Mouse (Mus musculus) thymus, adult 2 months (tissue): ENCODE measurements around the gene Ccdc114. TPM values are rescaled to one million over a fixed set of nuclear protein-coding genes. Genes with fewer than 3 reads are reported as not detected.
"Not testable (repeated sequence)": the region's sequence is repeated elsewhere in the genome, so short reads cannot be mapped to it uniquely, and the experiment has no call there.

ENCODE experiments used
- DNase-seq: peaks from one replicate; pipeline ENCODE4 v3.0.0; 2021
- H3K27ac ChIP-seq: fragments of 200-500 bp; 2 replicates; pipeline ENCODE4 v1.5.1; 2012; ENCODE audit warnings: low read length, control low read depth; ENCODE audit not compliant: control insufficient read depth, insufficient read depth
- H3K27me3 ChIP-seq: fragments of 200-500 bp; 2 replicates; pipeline ENCODE4 v1.6.1; 2012; ENCODE audit warnings: mild to moderate bottlenecking, low read length, moderate library complexity, mixed read lengths; ENCODE audit not compliant: control insufficient read depth, insufficient read depth
- H3K36me3 ChIP-seq: fragments of 200-500 bp; 2 replicates; pipeline ENCODE4 v1.6.1; 2012; ENCODE audit warnings: mild to moderate bottlenecking, low read length, moderate library complexity; ENCODE audit not compliant: control insufficient read depth, insufficient read depth
- H3K4me1 ChIP-seq: fragments of 200-500 bp; replicated peaks from 2 replicates; pipeline ENCODE4 v1.6.1; 2012; ENCODE audit warnings: low read length; ENCODE audit not compliant: control insufficient read depth, insufficient read depth
- H3K4me3 ChIP-seq: fragments of 200-500 bp; 2 replicates; pipeline ENCODE4 v1.5.1; 2012; ENCODE audit warnings: mild to moderate bottlenecking, low read length, control low read depth, moderate library complexity; ENCODE audit not compliant: control insufficient read depth, insufficient read depth
- CTCF ChIP-seq: fragments of 200-500 bp; IDR thresholded peaks from 2 replicates; pipeline ENCODE4 v1.5.1; 2012; ENCODE audit warnings: mild to moderate bottlenecking, control low read depth, low read length, moderate library complexity, borderline replicate concordance; ENCODE audit not compliant: control insufficient read depth, poor library complexity, insufficient read depth; ENCODE audit errors: extremely low read depth
- POLR2A ChIP-seq: fragments of 200-500 bp; IDR thresholded peaks from 2 replicates; pipeline ENCODE4 v1.6.1; 2012; ENCODE audit warnings: mild to moderate bottlenecking, low read length, control low read depth, moderate library complexity; ENCODE audit not compliant: control insufficient read depth, poor library complexity, insufficient read depth; ENCODE audit errors: extremely low read depth
- WGBS: fragments of 180-500 bp; shearing (Covaris S2); methylation state at CpG from one replicate; pipeline ENCODE4 v1.1.7; 2018; 5-methylcytosine and 5-hydroxymethylcytosine counted together
- polyA plus RNA-seq: library from polyadenylated mRNA; depleted of rRNA; stranded (reverse); fragments of >200 nt; gene quantifications from 2 replicates; pipeline ENCODE4 v1.2.3, GENCODE M21; 2012

Gene Ccdc114
- polyA plus RNA-seq, 1 experiment, result 3.7 TPM

GRCm38 (mm10) chr7:45924429-45924816 is 551 bp downstream of the Ccdc114 start:
- Histone ChIP-seq H3K27ac (peak overlapping the region; percentile 92), H3K27me3 (no peaks in the 10 kb centered on the region), H3K4me1 (peaks cover 39% of the 10 kb centered on the region), H3K4me3 (peak overlapping the region; percentile 29), H3K36me3 (no peaks in the 10 kb centered on the region)
- no peak for TF ChIP-seq POLR2A
- peak; percentile 74 for TF ChIP-seq CTCF
- WGBS, result 25% methylated on average over 14 of the region's 14 CpGs
- DNase-seq, result peak; percentile 71

GRCm38 (mm10) chr7:45928626-45929295 is 4.9 kb downstream of the Ccdc114 start:
- peaks cover 7% of the 10 kb centered on the region for H3K4me1 ChIP-seq
- no peak overlapping the region for H3K27ac ChIP-seq
- no peak for DNase-seq
- no peak for TF ChIP-seq POLR2A
- TF ChIP-seq CTCF, result no peak
- WGBS, result 92% methylated on average over 21 of the region's 23 CpGs
- H3K36me3 ChIP-seq, result no peaks in the 10 kb centered on the region
- H3K4me3 ChIP-seq, result no peak overlapping the region
- no peaks in the 10 kb centered on the region for H3K27me3 ChIP-seq

- H3K36me3 ChIP-seq, result no peaks in the 10 kb centered on the region
- H3K27ac ChIP-seq, result no peak overlapping the region
- 97% methylated on average over 1 of the region's 1 CpGs for WGBS
- H3K27me3 ChIP-seq, result no peaks in the 10 kb centered on the region
- no peak for TF ChIP-seq CTCF
- TF ChIP-seq POLR2A, result no peak
- no peaks in the 10 kb centered on the region for H3K4me1 ChIP-seq
- DNase-seq, result no peak
- no peak overlapping the region for H3K4me3 ChIP-seq
These were observed 5.8 kb downstream of the Ccdc114 start for GRCm38 (mm10) chr7:45929688-45930087.

GRCm38 (mm10) chr7:45933766-45934165 is 9.9 kb downstream of the Ccdc114 start:
- not testable (repeated sequence) for H3K4me1 ChIP-seq, H3K4me3 ChIP-seq, DNase-seq, H3K36me3 ChIP-seq, H3K27ac ChIP-seq, H3K27me3 ChIP-seq
- 42% methylated on average over 12 of the region's 12 CpGs for WGBS

- Histone ChIP-seq H3K27me3 (no peaks in the 10 kb centered on the region), H3K27ac (no peak overlapping the region), H3K4me1 (no peaks in the 10 kb centered on the region), H3K36me3 (no peaks in the 10 kb centered on the region), H3K4me3 (no peak overlapping the region)
- peak; percentile 74 for DNase-seq
- WGBS, result 12% methylated on average over 7 of the region's 7 CpGs
- TF ChIP-seq CTCF (peak; percentile 84; the same call in 1 of the 2 replicates), POLR2A (no peak)
These were observed 11.2 kb downstream of the Ccdc114 start for GRCm38 (mm10) chr7:45935114-45935513.

- no peak overlapping the region for H3K27ac ChIP-seq
- no peak for DNase-seq
- WGBS, result 52% methylated on average over 2 of the region's 2 CpGs
- no peaks in the 10 kb centered on the region for H3K27me3 ChIP-seq
- TF ChIP-seq POLR2A (no peak), CTCF (no peak)
- H3K36me3 ChIP-seq, result no peaks in the 10 kb centered on the region
- H3K4me3 ChIP-seq, result no peak overlapping the region
- no peaks in the 10 kb centered on the region for H3K4me1 ChIP-seq
These were observed 16.0 kb downstream of the Ccdc114 start for GRCm38 (mm10) chr7:45939836-45940235.

GRCm38 (mm10) chr7:45941986-45942385 is 18.1 kb downstream of the Ccdc114 start:
- H3K27ac ChIP-seq, result no peak overlapping the region
- no peaks in the 10 kb centered on the region for H3K36me3 ChIP-seq
- no peak for DNase-seq
- WGBS, result 98% methylated on average over 9 of the region's 9 CpGs
- H3K27me3 ChIP-seq, result no peaks in the 10 kb centered on the region
- H3K4me3 ChIP-seq, result no peak overlapping the region
- no peaks in the 10 kb centered on the region for H3K4me1 ChIP-seq
- no peak for TF ChIP-seq POLR2A
- no peak for TF ChIP-seq CTCF

GRCm38 (mm10) chr7:45943280-45943679 is 19.4 kb downstream of the Ccdc114 start:
- not testable (repeated sequence) for H3K36me3 ChIP-seq, DNase-seq, H3K27ac ChIP-seq, H3K4me3 ChIP-seq, H3K4me1 ChIP-seq, H3K27me3 ChIP-seq
- WGBS, result 37% methylated on average over 1 of the region's 1 CpGs
